8 mouse cellular contexts compared by ENCODE assay signal in genomic region chr4:46563847-46564246, GRCm38 (mm10). TPM values are rescaled to one million over a fixed set of nuclear protein-coding genes. Genes with fewer than 3 reads are reported as not detected.
A peak's percentile ranks its signal among the peaks of the same experiment; 100 is the strongest.
DNase-seq lines count a peak whose midpoint lies in the region; ATAC-seq and TF ChIP-seq lines count a peak whose summit lies in the region.

No protein-coding gene starts in this region.

- H3K27ac ChIP-seq in midbrain, postnatal 0 days (ENCODE audit: low read depth, low read length), result no peak overlapping the region

- no peak for TF ChIP-seq CTCF in midbrain, postnatal 0 days (IDR thresholded peaks at IDR 0.05)

- peak; percentile 83 for ATAC-seq in megakaryocyte-erythroid progenitor cell, adult 5-6 weeks (replicated peaks; ENCODE audit: low FRiP score, low TSS enrichment, poor library complexity, severe bottlenecking)
- no peak for ATAC-seq in midbrain, postnatal 0 days (ENCODE audit: low FRiP score)

- no peak overlapping the region for H3K9ac ChIP-seq in midbrain, postnatal 0 days (replicated peaks; ENCODE audit: low read length, poor library complexity, severe bottlenecking)

- H3K4me2 ChIP-seq in midbrain, postnatal 0 days (ENCODE audit: low read depth, low read length, poor library complexity, severe bottlenecking), result no peak overlapping the region

- H3K9me3 ChIP-seq in midbrain, postnatal 0 days (ENCODE audit: low read length), result no peaks in the 10 kb centered on the region

- no peaks in the 10 kb centered on the region for H3K4me1 ChIP-seq in midbrain, postnatal 0 days (ENCODE audit: insufficient read depth, low read length)

- H3K4me3 ChIP-seq in midbrain, postnatal 0 days (ENCODE audit: low read depth, low read length), result no peak overlapping the region

- no peaks in the 10 kb centered on the region for H3K36me3 ChIP-seq in midbrain, postnatal 0 days (ENCODE audit: insufficient read depth, low read length)

- H3K27me3 ChIP-seq in midbrain, postnatal 0 days (ENCODE audit: insufficient read depth, low read length), result no peaks in the 10 kb centered on the region

- WGBS in midbrain, postnatal 0 days, result 69% methylated on average over 10 of the region's 10 CpGs

- DNase-seq in kidney, postnatal 14 days, result peak; percentile 14
- DNase-seq in kidney, adult 18-20 months, result no peak
- DNase-seq in adrenal gland, postnatal 10 days, result peak; percentile 62
- peak; percentile 76 for DNase-seq in induced T-regulatory cell, adult 2 months (ENCODE audit: low read depth)
- peak; percentile 48 for DNase-seq in urinary bladder, postnatal 25 days (ENCODE audit: low spot score)
- no peak for DNase-seq in midbrain, postnatal 0 days (ENCODE audit: low spot score)
- DNase-seq in yolk sac, embryonic 10.5 days (ENCODE audit: low spot score), result no peak

RNA-seq across cellular contexts. Expression of gene Trim14, which starts 27.9 kb away (rescaled TPM):
- total RNA-seq in adrenal gland, postnatal 10 days (2021), result 1 to 10 TPM; 5.1 to 8.7 TPM
- total RNA-seq in megakaryocyte-erythroid progenitor cell, adult 5-6 weeks (2014; fragmentation: Nextera tagmentation), result 8.5 and 13.1 TPM in 2 replicates
- 7.3 and 8.1 TPM in 2 replicates for total RNA-seq in megakaryocyte-erythroid progenitor cell, adult 5-6 weeks (2017)
- 0.47 and 1.8 TPM in 2 replicates for total RNA-seq in midbrain, postnatal 0 days (2014; rRNA removed)
- 0.75 and 1.4 TPM in 2 replicates for polyA plus RNA-seq in midbrain, postnatal 0 days (2015; fragmentation: Nextera tagmentation; extraction: Ambion mirVana)

RNA-seq across cellular contexts. Expression of gene Coro2a, which starts 38.2 kb away (rescaled TPM):
- total RNA-seq in adrenal gland, postnatal 10 days (2021), result 1 to 10 TPM; 3.0 to 4.3 TPM
- 9.8 and 18.9 TPM in 2 replicates for total RNA-seq in megakaryocyte-erythroid progenitor cell, adult 5-6 weeks (2014; fragmentation: Nextera tagmentation)
- 1.6 and 7.3 TPM in 2 replicates for total RNA-seq in megakaryocyte-erythroid progenitor cell, adult 5-6 weeks (2017)
- total RNA-seq in midbrain, postnatal 0 days (2014; rRNA removed), result 24.4 and 33.2 TPM in 2 replicates
- polyA plus RNA-seq in midbrain, postnatal 0 days (2015; fragmentation: Nextera tagmentation; extraction: Ambion mirVana), result 7.0 and 7.8 TPM in 2 replicates

Comparison
In these comparisons a context has a peak if more than half of its experiments do, and no peak if none do; other contexts are left out.
1. DNase-seq: peak in kidney, postnatal 14 days (single experiment), adrenal gland, postnatal 10 days (single experiment), induced T-regulatory cell, adult 2 months (single experiment) and urinary bladder, postnatal 25 days (single experiment); none in kidney, adult 18-20 months (single experiment), midbrain, postnatal 0 days (single experiment) and yolk sac, embryonic 10.5 days (single experiment).